Mouse (Mus musculus) kidney, adult 2 months (tissue): Measurements from ENCODE around the gene Galnt3. TPM values are rescaled to one million over a fixed set of nuclear protein-coding genes. Genes with fewer than 3 reads are reported as not detected.
A peak's percentile ranks its signal among the peaks of the same experiment; 100 is the strongest.

Experiments used
- DNase-seq: peaks from one replicate; pipeline ENCODE4 v3.0.0; 2021
- H3K27ac ChIP-seq: fragments of 200-500 bp; 2 replicates; pipeline ENCODE4 v1.5.1; 2012; ENCODE audit warnings: low read depth, low read length, control low read depth, inconsistent platforms; ENCODE audit not compliant: insufficient read depth
- H3K27me3 ChIP-seq: fragments of 200-500 bp; replicated peaks from 2 replicates; pipeline ENCODE4 v1.6.1; 2012; ENCODE audit warnings: mild to moderate bottlenecking, moderate library complexity, low read length, inconsistent platforms; ENCODE audit not compliant: control insufficient read depth, insufficient read depth
- H3K36me3 ChIP-seq: fragments of 200-500 bp; 2 replicates; pipeline ENCODE4 v1.6.1; 2012; ENCODE audit warnings: mild to moderate bottlenecking, moderate library complexity, low read length, inconsistent platforms; ENCODE audit not compliant: control insufficient read depth, insufficient read depth
- H3K4me1 ChIP-seq: fragments of 200-500 bp; 2 replicates; pipeline ENCODE4 v1.6.1; 2011; ENCODE audit warnings: low read length; ENCODE audit not compliant: control insufficient read depth, insufficient read depth
- H3K4me3 ChIP-seq: fragments of 200-500 bp; 2 replicates; pipeline ENCODE4 v1.5.1; 2011; ENCODE audit warnings: mild to moderate bottlenecking, low read depth, low read length, control low read depth; ENCODE audit not compliant: insufficient read depth
- CTCF ChIP-seq: fragments of 200-500 bp; conservative IDR thresholded peaks from 2 replicates; pipeline ENCODE4 v1.5.1; 2011; ENCODE audit warnings: low read depth, mild to moderate bottlenecking, control low read depth, low read length, moderate library complexity, mixed read lengths; ENCODE audit not compliant: insufficient read depth, insufficient read length
- POLR2A ChIP-seq: fragments of 200-500 bp; IDR thresholded peaks from one replicate; pipeline ENCODE4 v1.6.1; 2011; ENCODE audit warnings: low read depth, low read length, control low read depth
- WGBS: fragments of 180-500 bp; shearing (Covaris S2); methylation state at CpG from one replicate; pipeline ENCODE4 v1.1.7; 2018; 5-methylcytosine and 5-hydroxymethylcytosine counted together
- polyA plus RNA-seq: library from polyadenylated mRNA; depleted of rRNA; stranded (reverse); fragments of >200 nt; gene quantifications from 2 replicates; pipeline ENCODE4 v1.2.3, GENCODE M21; 2012

Galnt3 gene
- polyA plus RNA-seq, 1 experiment: 21.0 TPM

DNA sequence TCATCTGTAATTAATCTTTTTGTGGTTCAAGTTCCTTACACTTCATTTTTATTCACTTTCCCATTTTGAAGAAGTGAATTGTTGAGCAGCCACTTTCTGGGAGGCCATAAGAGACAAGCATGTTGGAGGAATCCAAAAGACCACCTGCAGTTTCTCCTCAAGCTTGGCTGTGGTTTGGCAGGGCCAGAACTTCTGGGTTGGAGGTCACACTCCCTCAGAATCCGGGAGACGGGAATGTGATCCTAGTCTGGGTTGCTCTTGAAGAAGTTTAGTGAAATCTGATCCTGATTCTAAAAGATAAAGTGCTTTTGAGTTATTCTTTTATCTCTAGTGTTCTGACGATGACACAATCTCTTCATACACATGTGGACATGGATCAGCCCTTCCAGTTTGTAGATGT is 25.7 kb upstream of the Galnt3 start:
- Histone ChIP-seq H3K27me3 (no peaks in the 10 kb centered on the region), H3K4me1 (no peaks in the 10 kb centered on the region), H3K4me3 (no peak overlapping the region), H3K27ac (no peak overlapping the region), H3K36me3 (no peaks in the 10 kb centered on the region)
- DNase-seq: no peak
- TF ChIP-seq POLR2A: no peak
- no peak for TF ChIP-seq CTCF
- WGBS: 58% methylated on average over 3 of the region's 3 CpGs

DNA sequence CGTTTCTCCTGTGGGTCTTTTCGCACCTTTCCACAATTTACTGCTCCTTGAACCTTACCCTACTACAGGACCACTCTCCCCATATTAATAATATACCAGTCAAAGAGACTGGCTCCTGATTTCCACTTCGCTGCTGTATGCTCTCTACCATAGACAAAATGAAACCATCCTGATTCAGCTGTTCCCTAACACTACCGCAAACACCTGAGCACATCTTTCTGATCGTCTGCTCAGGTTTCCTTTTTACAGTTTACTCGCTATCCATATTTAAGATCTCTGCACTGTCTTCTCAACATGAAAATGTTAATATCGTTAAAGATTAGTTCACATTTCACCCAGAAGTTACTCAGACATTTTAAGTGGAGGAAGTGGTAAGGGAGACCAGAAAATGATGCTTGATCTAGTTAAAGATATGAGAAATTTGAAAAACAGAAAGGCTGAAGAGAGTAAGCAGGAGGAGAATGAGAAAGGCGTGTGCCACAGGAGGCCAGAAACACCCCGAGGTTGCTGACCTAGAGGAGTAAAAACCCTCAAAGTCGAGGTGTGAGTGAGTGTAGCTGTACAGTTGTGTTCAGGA is 23.9 kb upstream of the Galnt3 start:
- Histone ChIP-seq H3K27me3 (no peaks in the 10 kb centered on the region), H3K4me3 (no peak overlapping the region), H3K4me1 (no peaks in the 10 kb centered on the region), H3K36me3 (no peaks in the 10 kb centered on the region), H3K27ac (no peak overlapping the region)
- DNase-seq: no peak
- WGBS: 71% methylated on average over 10 of the region's 10 CpGs
- TF ChIP-seq CTCF: no peak

DNA sequence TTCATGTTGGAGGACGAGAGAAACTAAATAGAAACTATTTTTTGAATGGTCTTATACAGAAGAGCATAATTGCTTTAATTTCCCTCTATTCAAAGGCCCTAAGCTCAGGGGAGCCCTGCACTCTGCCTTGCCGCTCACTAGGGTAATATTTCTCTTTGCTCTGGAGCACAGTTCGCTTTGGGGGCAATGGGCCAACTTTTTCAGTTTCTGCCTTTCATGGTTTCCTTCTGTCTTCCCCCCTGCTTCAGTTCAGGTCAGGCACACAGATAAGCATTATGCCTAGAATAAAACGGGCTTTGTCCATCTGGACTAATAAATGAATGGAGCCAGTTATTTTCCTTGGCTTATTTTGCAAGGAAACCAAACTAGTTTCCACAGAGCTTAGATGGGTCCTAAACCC is 21.7 kb upstream of the Galnt3 start:
- peak; percentile 55 for DNase-seq
- 61% methylated on average over 4 of the region's 4 CpGs for WGBS

DNA sequence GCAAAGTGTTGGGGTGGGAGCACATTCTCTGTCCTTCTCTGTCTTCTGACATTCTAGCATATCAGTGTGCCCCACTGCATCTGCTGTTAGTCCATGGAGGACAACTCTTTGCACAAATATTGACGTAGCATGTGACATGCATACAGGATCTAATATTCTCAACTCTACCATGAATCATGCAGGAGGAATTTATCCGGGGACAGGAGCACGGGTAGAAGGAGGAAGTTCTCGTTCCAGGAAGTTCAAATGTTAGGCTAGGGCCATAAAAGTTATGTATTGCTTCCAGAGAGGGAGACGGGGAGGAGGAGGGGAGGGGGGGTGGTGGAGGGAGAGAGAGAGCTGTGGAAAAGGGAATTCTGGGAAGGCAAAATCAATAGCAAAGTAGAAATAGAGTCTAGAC is 20.0 kb upstream of the Galnt3 start:
- H3K4me1 ChIP-seq: no peaks in the 10 kb centered on the region; the same call in 1 of the 2 replicates
- no peak for TF ChIP-seq CTCF
- TF ChIP-seq POLR2A: no peak
- DNase-seq: peak; percentile 53
- H3K27ac ChIP-seq: peak overlapping the region; percentile 24; the same call in 1 of the 2 replicates
- H3K4me3 ChIP-seq: no peak overlapping the region
- no peaks in the 10 kb centered on the region for H3K36me3 ChIP-seq
- WGBS: 18% methylated on average over 5 of the region's 5 CpGs
- H3K27me3 ChIP-seq: no peaks in the 10 kb centered on the region

More for the DNA sequence above, 21.7 kb upstream of the Galnt3 start:
- Histone ChIP-seq H3K27ac (no peak overlapping the region), H3K27me3 (no peaks in the 10 kb centered on the region), H3K4me3 (no peak overlapping the region), H3K4me1 (no peaks in the 10 kb centered on the region; the same call in 1 of the 2 replicates), H3K36me3 (no peaks in the 10 kb centered on the region)
- TF ChIP-seq CTCF: no peak
- no peak for TF ChIP-seq POLR2A

DNA sequence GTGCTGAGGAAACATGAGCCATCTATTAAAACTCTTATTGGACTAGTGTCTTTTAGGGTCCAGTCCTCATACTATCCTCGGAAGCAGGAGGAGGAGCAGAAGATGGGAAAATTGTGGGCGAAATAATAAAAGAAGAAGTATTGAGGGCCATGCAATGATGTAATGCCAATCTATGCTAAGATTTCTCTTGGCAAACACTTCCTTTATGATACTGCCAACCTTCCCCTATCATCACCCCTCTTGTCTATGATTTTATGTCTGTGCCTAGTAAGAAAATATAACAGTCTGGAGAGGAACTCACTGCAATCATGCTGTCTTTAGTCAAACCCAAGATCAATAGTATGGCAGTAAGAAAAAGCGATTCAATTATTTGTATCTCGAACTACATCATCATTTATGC is 18.5 kb upstream of the Galnt3 start:
- H3K4me1 ChIP-seq: no peaks in the 10 kb centered on the region; the same call in 1 of the 2 replicates
- DNase-seq: no peak
- WGBS: 95% methylated on average over 4 of the region's 4 CpGs
- H3K27ac ChIP-seq: no peak overlapping the region
- H3K4me3 ChIP-seq: no peak overlapping the region
- no peak for TF ChIP-seq POLR2A
- no peak for TF ChIP-seq CTCF
- H3K27me3 ChIP-seq: no peaks in the 10 kb centered on the region
- no peaks in the 10 kb centered on the region for H3K36me3 ChIP-seq

DNA sequence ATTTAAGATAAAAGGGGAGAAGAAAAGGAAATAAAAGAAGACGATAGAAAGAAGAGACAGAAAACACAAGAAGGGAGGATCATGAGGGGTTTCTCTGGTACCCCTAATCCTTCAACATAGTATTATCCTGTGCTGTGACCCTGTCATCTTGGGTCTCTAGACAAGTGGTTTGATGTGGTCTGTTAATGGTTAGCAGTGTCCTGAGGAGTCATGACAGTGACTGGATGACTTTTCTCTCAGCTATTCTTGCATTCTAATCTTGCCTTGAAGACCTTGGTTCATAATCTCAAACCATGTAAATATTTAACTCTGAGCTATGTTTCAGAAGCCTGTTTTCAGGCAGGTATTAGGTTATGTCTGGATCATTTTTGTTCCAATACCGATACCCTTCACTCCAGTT is 17.9 kb upstream of the Galnt3 start:
- whole genome bisulfite sequencing: 61% methylated on average over 2 of the region's 2 CpGs

DNA sequence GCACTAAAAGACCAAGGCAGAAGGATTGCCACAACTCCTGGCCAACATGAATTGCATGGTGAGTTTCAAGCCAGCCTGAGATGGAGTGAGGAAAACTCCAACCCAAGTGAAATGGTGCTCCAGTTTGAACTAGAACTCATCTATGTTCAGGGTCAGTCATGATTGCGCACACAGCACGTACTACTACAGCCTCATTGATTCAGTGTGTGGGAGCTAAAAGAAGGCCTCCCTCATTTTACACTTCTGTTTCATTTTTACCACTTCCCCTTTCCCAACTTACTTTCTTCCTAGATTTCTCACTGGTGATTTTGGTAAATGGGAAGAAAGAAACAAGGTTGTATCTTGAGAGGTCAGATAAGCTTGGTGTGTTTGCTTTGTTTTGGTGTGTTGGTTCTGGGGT is 17.5 kb upstream of the Galnt3 start:
- Histone ChIP-seq H3K4me1 (no peaks in the 10 kb centered on the region; the same call in 1 of the 2 replicates), H3K27ac (no peak overlapping the region), H3K36me3 (no peaks in the 10 kb centered on the region), H3K4me3 (no peak overlapping the region), H3K27me3 (no peaks in the 10 kb centered on the region)
- TF ChIP-seq POLR2A (no peak), CTCF (no peak)
- 97% methylated on average over 2 of the region's 2 CpGs for WGBS
- DNase-seq: no peak

More for the DNA sequence above, 17.9 kb upstream of the Galnt3 start:
- DNase-seq: peak; percentile 47
- Histone ChIP-seq H3K36me3 (no peaks in the 10 kb centered on the region), H3K4me1 (no peaks in the 10 kb centered on the region; the same call in 1 of the 2 replicates), H3K27me3 (no peaks in the 10 kb centered on the region), H3K4me3 (no peak overlapping the region), H3K27ac (no peak overlapping the region)
- no peak for TF ChIP-seq CTCF
- no peak for TF ChIP-seq POLR2A

DNA sequence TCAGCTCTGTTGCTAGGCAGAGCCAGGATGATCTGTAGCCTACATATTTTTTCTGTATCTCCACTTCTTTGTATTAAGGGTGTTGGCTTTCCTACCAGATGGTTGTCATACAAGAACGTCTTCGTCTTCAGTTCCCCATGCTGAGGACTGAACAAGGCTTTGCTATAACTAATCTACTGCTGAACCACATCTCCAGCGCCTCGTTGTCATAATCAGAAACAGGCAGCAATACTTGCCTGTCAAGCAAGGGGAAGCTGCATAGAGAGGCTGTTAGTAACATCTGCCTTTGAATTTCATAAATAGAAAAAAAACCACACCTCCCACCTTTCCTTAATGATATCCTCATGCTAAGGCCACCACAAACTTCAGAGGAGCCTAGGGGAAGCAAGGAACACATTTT is 15.5 kb upstream of the Galnt3 start:
- no peak for TF ChIP-seq CTCF
- TF ChIP-seq POLR2A: no peak
- no peaks in the 10 kb centered on the region for H3K27me3 ChIP-seq
- no peak overlapping the region for H3K27ac ChIP-seq
- DNase-seq: no peak
- no peaks in the 10 kb centered on the region; the same call in 1 of the 2 replicates for H3K4me1 ChIP-seq
- no peaks in the 10 kb centered on the region for H3K36me3 ChIP-seq
- H3K4me3 ChIP-seq: no peak overlapping the region
- 82% methylated on average over 4 of the region's 4 CpGs for WGBS
